Mouse (Mus musculus): ENCODE results near the gene Lbhd2.

Gene Lbhd2

GRCm38 (mm10) chr12:111447350-111447749 lies 40.7 kb downstream of the Lbhd2 start:
- no peak for DNase-seq (ENCODE audit: low spot score in 2 of 2)

DNA sequence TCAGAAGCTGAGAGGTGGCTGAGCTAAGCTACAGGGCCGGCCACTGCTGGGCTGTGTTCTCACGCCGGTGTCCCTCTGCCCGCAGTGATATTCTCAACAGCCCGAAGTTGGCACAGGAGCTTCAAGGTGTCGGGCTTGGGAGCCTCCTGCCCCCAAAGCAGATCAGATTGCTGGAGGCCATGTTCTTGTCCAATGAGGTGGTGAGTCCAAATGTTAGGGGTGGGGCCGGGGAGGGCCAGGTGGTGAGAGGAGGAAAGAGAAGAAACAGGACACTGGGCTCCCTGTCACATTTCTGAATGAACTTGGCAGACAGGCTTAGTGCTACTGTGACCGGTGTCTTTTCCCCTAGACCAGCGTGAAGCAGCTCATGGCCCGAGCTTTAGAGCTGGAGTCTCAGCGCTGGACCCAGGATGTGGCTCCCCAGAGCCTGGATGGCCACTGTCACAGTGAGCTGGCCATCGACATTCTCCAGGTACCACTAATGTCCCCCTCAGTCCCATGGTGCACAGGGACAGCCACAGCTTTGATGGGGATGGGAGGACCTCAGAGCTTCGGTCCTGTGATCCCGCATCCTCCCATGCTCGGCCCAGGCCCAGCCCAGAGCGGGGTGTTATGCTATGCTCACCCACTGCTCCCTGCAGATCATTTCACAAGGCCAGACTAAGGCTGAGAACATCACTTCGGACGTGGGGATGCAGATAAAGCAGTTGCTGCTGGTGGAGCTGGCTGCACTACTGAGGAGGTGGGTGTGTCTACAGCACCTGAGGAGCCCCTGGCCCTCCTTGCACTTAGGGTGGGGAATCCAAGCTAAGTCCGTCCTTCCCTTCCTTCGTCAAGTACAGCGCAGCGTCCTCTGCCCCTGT lies 41.5 kb downstream of the Lbhd2 start:
- no peak for DNase-seq (ENCODE audit: low spot score in 2 of 2)

GRCm38 (mm10) chr12:111448931-111449705 lies 42.5 kb downstream of the Lbhd2 start:
- no peak for DNase-seq (ENCODE audit: low spot score in 2 of 2)

GRCm38 (mm10) chr12:111450359-111450758 lies 43.8 kb downstream of the Lbhd2 start:
- DNase-seq (ENCODE audit: low spot score in 2 of 2), result no peak

- DNase-seq (ENCODE audit: low spot score in 2 of 2), result no peak
Measured at GRCm38 (mm10) chr12:111451561-111451960, 45.0 kb downstream of the Lbhd2 start.

GRCm38 (mm10) chr12:111454021-111454420 lies 47.4 kb downstream of the Lbhd2 start:
- DNase-seq (ENCODE audit: low spot score in 2 of 2), result no peak

DNA sequence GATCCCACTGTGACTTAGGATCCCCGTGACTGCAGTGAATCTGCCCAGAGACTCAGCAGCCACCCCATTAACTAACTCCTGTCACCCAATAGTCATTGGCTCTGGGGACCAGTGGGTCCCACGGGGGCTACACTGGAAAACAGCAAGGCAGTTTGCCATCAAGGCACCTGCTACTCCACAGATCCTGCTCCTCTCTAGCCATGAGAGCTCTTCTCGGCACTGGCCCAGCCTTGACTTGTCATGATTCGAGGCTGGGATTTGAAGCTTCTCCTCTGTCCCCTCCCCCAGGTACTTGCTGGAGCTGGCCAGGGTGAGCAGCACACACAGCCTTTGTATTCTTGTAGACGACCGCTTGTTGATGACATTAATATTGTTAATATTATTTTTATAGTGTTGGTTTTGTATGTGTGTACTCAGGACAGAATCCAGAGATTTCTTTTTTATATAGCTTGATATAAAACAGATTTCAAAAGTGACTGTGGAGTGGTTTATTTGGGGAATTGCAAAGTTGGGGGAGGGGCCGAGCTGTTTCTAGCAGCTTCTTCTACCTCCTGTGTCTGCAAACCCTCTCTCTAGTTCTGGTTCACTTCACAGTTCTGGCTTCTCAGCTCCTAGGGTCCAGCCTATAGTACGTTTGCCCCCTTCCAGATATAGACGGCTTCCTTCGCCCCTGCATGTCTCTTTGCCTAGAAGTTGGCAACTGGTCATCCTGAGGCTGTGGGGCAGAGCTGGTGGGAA lies 48.1 kb downstream of the Lbhd2 start:
- no peak for DNase-seq (ENCODE audit: low spot score in 2 of 2)

DNA sequence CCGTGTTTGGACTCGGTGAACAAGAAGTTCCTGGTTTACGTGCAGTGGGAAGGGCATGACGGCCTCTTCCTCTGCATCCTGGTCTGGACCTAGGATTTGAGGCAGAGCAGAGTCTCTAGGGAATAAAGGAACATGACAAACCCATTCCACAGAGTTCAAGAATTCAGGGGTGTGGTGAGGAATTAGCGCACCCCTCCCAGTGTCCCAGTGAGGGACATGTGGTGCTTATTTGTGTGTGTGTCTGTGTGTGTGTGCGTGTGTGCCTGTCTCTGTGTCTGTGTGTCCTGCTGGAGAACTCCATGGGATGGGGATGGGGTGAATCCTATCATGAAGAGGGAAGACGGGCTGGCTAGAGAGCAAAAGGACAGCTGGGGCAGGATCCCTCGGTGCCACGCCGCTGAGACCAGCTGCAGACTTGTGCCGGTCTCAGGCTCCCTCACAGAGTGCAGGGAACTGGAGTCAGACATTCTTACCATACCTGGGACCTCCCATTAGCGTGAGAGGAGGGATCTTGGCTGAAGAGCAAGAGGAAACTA lies 48.8 kb downstream of the Lbhd2 start:
- DNase-seq (ENCODE audit: low spot score in 2 of 2), result no peak

DNA sequence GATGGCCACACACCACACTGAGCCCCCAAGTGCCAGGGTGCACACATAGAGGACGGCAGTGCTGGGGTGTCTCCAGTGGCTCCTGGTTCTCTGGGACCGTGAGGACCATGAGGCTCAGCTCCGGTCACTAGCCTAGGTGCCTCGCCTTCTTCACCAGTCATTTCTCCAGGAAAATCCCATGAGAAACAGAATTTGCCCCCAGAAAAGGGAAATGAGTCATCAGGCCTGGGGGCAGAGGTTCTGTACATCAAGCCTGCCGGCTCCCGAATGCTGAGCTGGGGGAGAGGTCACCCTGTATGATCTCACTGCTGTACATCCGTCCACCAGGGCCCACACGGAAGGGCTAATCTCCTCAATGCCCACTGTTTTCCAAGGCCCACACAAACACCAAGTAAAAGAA lies 49.3 kb downstream of the Lbhd2 start:
- no peak for DNase-seq (ENCODE audit: low spot score in 2 of 2)

DNA sequence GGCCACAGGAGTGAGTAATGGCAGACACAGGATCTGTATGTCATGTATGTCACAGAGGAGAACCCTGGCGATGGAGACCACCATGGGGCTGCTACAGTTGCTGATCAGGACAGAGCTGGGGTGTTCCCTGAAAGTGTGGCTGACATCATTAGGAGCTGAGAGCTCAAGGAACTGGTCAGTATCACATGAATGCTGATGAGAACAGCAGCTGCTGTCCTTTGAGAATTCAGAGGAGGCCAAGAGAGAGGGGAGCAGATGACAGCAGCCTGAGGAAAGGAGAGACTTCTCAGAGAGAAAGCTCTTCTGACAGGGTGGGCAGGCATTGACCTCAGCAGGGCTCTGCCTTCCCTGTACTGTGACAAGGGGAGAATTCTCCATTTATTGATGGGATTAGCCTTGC lies 51.1 kb downstream of the Lbhd2 start:
- no peak for DNase-seq (ENCODE audit: low spot score in 2 of 2)

All from right cerebral cortex, postnatal 10 days (tissue).